19 mouse cellular contexts compared by ENCODE assay signal in genomic region chr4:129803368-129803767, GRCm38 (mm10). TPM values are rescaled to one million over a fixed set of nuclear protein-coding genes. Genes with fewer than 3 reads are reported as not detected.
DNase-seq lines count a peak whose midpoint lies in the region; ATAC-seq and TF ChIP-seq lines count a peak whose summit lies in the region.
"Had no signal": no experiment of that assay in that cellular context is flagged by ENCODE, and none has a peak within 500 bp of the region (broad histone marks: within the 10 kb centered on the region; RNA-seq: fewer than 3 reads in every experiment).

No protein-coding gene starts in this region.

- no peaks in the 10 kb centered on the region for H3K4me1 ChIP-seq in ES-Bruce4 (ENCODE audit: control insufficient read depth, insufficient read depth, low read length)
- peaks cover 18% of the 10 kb centered on the region for H3K4me1 ChIP-seq in bone marrow macrophage, adult 2 months (ENCODE audit: control insufficient read depth, insufficient read depth, low read length)
- H3K4me1 ChIP-seq: embryonic facial prominence, embryonic 13.5 days; neural tube, embryonic 13.5 days had no signal

- TF ChIP-seq CTCF in ES-Bruce4 (IDR thresholded peaks at IDR 0.05; ENCODE audit: low read depth, low read length): no peak
- no peak for TF ChIP-seq CTCF in bone marrow macrophage, adult 2 months (IDR thresholded peaks at IDR 0.05; ENCODE audit: low read depth, low read length)

- H3K27me3 ChIP-seq in ES-Bruce4 (ENCODE audit: control insufficient read depth, insufficient read depth, low read length, poor library complexity, severe bottlenecking): no peaks in the 10 kb centered on the region
- H3K27me3 ChIP-seq: embryonic facial prominence, embryonic 13.5 days; neural tube, embryonic 13.5 days had no signal

- TF ChIP-seq EP300 in ES-Bruce4 (IDR thresholded peaks at IDR 0.05; ENCODE audit: insufficient read depth, low read depth, low read length): no peak

- H3K9ac ChIP-seq in ES-Bruce4 (ENCODE audit: low read depth, poor library complexity, severe bottlenecking): no peak overlapping the region
- H3K9ac ChIP-seq: embryonic facial prominence, embryonic 13.5 days; hindbrain, embryonic 14.5 days; liver, embryonic 13.5 days; neural tube, embryonic 13.5 days had no signal

- ATAC-seq in monocyte, adult 5-6 weeks (replicated peaks; ENCODE audit: insufficient number of reproducible peaks, low FRiP score, low TSS enrichment, poor library complexity, severe bottlenecking): peak; percentile 95
- ATAC-seq: forebrain, embryonic 16.5 days; intestine, embryonic 16.5 days had no signal

- no peaks in the 10 kb centered on the region for H3K9me3 ChIP-seq in ES-Bruce4 (replicated peaks; ENCODE audit: control insufficient read depth, insufficient read depth, low read length, poor library complexity, severe bottlenecking)
- H3K9me3 ChIP-seq: embryonic facial prominence, embryonic 13.5 days; heart, embryonic 10.5 days; liver, embryonic 13.5 days; neural tube, embryonic 13.5 days had no signal

- DNase-seq in B cell, adult 2 months: peak; percentile 50 to 60
- no peak for DNase-seq in cerebellum, adult 9-10 months
- no peak for DNase-seq in heart, postnatal 4 days
- DNase-seq in heart, adult 9 months (ENCODE audit: low spot score in 2 of 2): no peak
- DNase-seq: adrenal gland, adult 8-10 months; cerebellum, adult 18-20 months; gastrocnemius, adult 2 months; heart, postnatal 10 days; liver, embryonic 13.5 days had no signal

- no peak overlapping the region for H3K27ac ChIP-seq in ES-Bruce4 (ENCODE audit: insufficient read depth, low read length)
- H3K27ac ChIP-seq in bone marrow macrophage, adult 2 months (ENCODE audit: insufficient read depth, low read depth, low read length): peak overlapping the region; percentile 28
- H3K27ac ChIP-seq: embryonic facial prominence, embryonic 13.5 days; gastrocnemius, adult 2 months; heart, embryonic 10.5 days; hindbrain, embryonic 14.5 days; layer of hippocampus, adult 2 months; liver, embryonic 13.5 days; neural tube, embryonic 13.5 days had no signal

- H3K36me3 ChIP-seq in ES-Bruce4 (ENCODE audit: control insufficient read depth, insufficient read depth, low read length, poor library complexity, severe bottlenecking): no peaks in the 10 kb centered on the region
- H3K36me3 ChIP-seq: embryonic facial prominence, embryonic 13.5 days; heart, embryonic 10.5 days; liver, embryonic 13.5 days; neural tube, embryonic 13.5 days had no signal

- H3K4me3 ChIP-seq in ES-Bruce4 (ENCODE audit: low read depth, low read length): no peak overlapping the region
- H3K4me3 ChIP-seq in bone marrow macrophage, adult 2 months (ENCODE audit: insufficient read depth, low read length): no peak overlapping the region
- H3K4me3 ChIP-seq: embryonic facial prominence, embryonic 13.5 days; gastrocnemius, adult 2 months; heart, embryonic 10.5 days; layer of hippocampus, adult 2 months; liver, embryonic 13.5 days; neural tube, embryonic 13.5 days had no signal

- peak; percentile 9 for TF ChIP-seq POLR2A in ES-Bruce4 (IDR thresholded peaks at IDR 0.05; ENCODE audit: insufficient read depth, low read length)
- no peak for TF ChIP-seq POLR2A in bone marrow macrophage, adult 2 months (IDR thresholded peaks at IDR 0.05; ENCODE audit: borderline replicate concordance, low read depth, low read length)

RNA-seq across cellular contexts. Expression of gene Ptp4a2, which starts 7.7 kb away (rescaled TPM):
- 407 and 414 TPM in 2 replicates for polyA plus RNA-seq in ES-Bruce4 (2011; ENCODE audit: insufficient read depth, insufficient read length, low read depth, missing spikeins)
- polyA plus RNA-seq in bone marrow macrophage, adult 2 months (2012; ENCODE audit: insufficient read depth, insufficient read length, missing spikeins): 365 TPM in 2 replicates
- 478 to 539 TPM (median 505 TPM) in 3 replicates for total RNA-seq in monocyte, adult 5-6 weeks (2017)
- 100 to 1,000 TPM; 293 to 301 TPM for total RNA-seq in heart, postnatal 4 days (2021)

Comparison
In these comparisons a context has a peak if more than half of its experiments do, and no peak if none do; other contexts are left out.
1. DNase-seq: peak in B cell, adult 2 months (2 of 2); none in cerebellum, adult 9-10 months (single experiment), heart, postnatal 4 days (single experiment) and heart, adult 9 months (0 of 2).